Mouse (Mus musculus): ENCODE results near the gene 1700030K09Rik. TPM values are rescaled to one million over a fixed set of nuclear protein-coding genes. Genes with fewer than 3 reads are reported as not detected.

1700030K09Rik gene
- polyA plus RNA-seq, 1 experiment from 2014 or later = 16.2 TPM

GRCm38 (mm10) chr8:72445071-72445470, 1.4 kb downstream of the 1700030K09Rik start:
- Histone ChIP-seq H3K9me3 (ENCODE audit: control insufficient read depth, low read depth, low read length) (no peaks in the 10 kb centered on the region), H3K27me3 (ENCODE audit: control insufficient read depth, insufficient read depth, low read length) (no peaks in the 10 kb centered on the region), H3K4me1 (ENCODE audit: control insufficient read depth, insufficient read depth, low read length) (peaks cover 6% of the 10 kb centered on the region; the same call in 1 of the 2 replicates), H3K27ac (ENCODE audit: low read length) (no peak overlapping the region), H3K4me2 (replicated peaks; ENCODE audit: low read depth, low read length) (no peak overlapping the region), H3K36me3 (ENCODE audit: control insufficient read depth, insufficient read depth, low read length) (peaks cover 12% of the 10 kb centered on the region), H3K4me3 (ENCODE audit: low read depth, low read length) (no peak overlapping the region), H3K9ac (replicated peaks; ENCODE audit: low read depth, low read length) (no peak overlapping the region)
- 95% methylated on average over 6 of the region's 6 CpGs for WGBS
- ATAC-seq (ENCODE audit: insufficient number of reproducible peaks, insufficient read depth, low FRiP score, low read depth) = no peak

GRCm38 (mm10) chr8:72451516-72451915, 7.8 kb downstream of the 1700030K09Rik start:
- Histone ChIP-seq H3K4me1 (ENCODE audit: control insufficient read depth, insufficient read depth, low read length) (no peaks in the 10 kb centered on the region), H3K9me3 (ENCODE audit: control insufficient read depth, low read depth, low read length) (peaks cover 3% of the 10 kb centered on the region; the same call in 1 of the 2 replicates), H3K4me2 (replicated peaks; ENCODE audit: low read depth, low read length) (no peak overlapping the region), H3K27me3 (ENCODE audit: control insufficient read depth, insufficient read depth, low read length) (no peaks in the 10 kb centered on the region), H3K4me3 (ENCODE audit: low read depth, low read length) (no peak overlapping the region), H3K36me3 (ENCODE audit: control insufficient read depth, insufficient read depth, low read length) (peaks cover 49% of the 10 kb centered on the region), H3K27ac (ENCODE audit: low read length) (no peak overlapping the region), H3K9ac (replicated peaks; ENCODE audit: low read depth, low read length) (no peak overlapping the region)
- ATAC-seq (ENCODE audit: insufficient number of reproducible peaks, insufficient read depth, low FRiP score, low read depth) = no peak
- 62% methylated on average over 8 of the region's 8 CpGs for WGBS

DNA sequence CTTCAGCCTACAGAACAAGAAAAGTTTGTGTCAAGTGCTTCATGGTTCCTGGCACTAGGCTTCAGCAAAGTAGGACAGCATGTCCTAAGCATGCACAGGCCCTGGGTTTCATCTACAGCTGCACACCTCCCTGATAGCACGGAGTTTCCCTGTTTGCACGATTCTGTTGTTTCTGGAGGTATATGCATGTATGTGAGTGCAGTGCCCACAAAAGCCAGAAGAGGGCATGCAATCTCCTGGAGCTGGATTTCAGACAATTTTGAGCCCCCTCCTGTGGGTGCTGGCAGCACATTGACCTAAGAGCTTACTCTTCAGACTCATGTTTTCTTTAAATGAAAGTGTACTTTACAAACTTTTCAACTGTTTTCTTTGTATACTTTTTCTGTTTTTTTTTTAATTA, 10.2 kb downstream of the 1700030K09Rik start:
- no peak for ATAC-seq (ENCODE audit: insufficient number of reproducible peaks, insufficient read depth, low FRiP score, low read depth)
- Histone ChIP-seq H3K36me3 (ENCODE audit: control insufficient read depth, insufficient read depth, low read length) (peaks cover 54% of the 10 kb centered on the region), H3K9me3 (ENCODE audit: control insufficient read depth, low read depth, low read length) (peaks cover 3% of the 10 kb centered on the region; the same call in 1 of the 2 replicates), H3K9ac (replicated peaks; ENCODE audit: low read depth, low read length) (no peak overlapping the region), H3K4me2 (replicated peaks; ENCODE audit: low read depth, low read length) (no peak overlapping the region), H3K4me1 (ENCODE audit: control insufficient read depth, insufficient read depth, low read length) (no peaks in the 10 kb centered on the region), H3K4me3 (ENCODE audit: low read depth, low read length) (no peak overlapping the region), H3K27ac (ENCODE audit: low read length) (no peak overlapping the region), H3K27me3 (ENCODE audit: control insufficient read depth, insufficient read depth, low read length) (no peaks in the 10 kb centered on the region)
- WGBS = 95% methylated on average over 2 of the region's 2 CpGs

GRCm38 (mm10) chr8:72455317-72455716, 11.6 kb downstream of the 1700030K09Rik start:
- Histone ChIP-seq H3K27ac (ENCODE audit: low read length) (no peak overlapping the region), H3K36me3 (ENCODE audit: control insufficient read depth, insufficient read depth, low read length) (peaks cover 53% of the 10 kb centered on the region), H3K4me3 (ENCODE audit: low read depth, low read length) (no peak overlapping the region), H3K4me2 (replicated peaks; ENCODE audit: low read depth, low read length) (no peak overlapping the region), H3K9ac (replicated peaks; ENCODE audit: low read depth, low read length) (no peak overlapping the region), H3K4me1 (ENCODE audit: control insufficient read depth, insufficient read depth, low read length) (no peaks in the 10 kb centered on the region), H3K27me3 (ENCODE audit: control insufficient read depth, insufficient read depth, low read length) (no peaks in the 10 kb centered on the region), H3K9me3 (ENCODE audit: control insufficient read depth, low read depth, low read length) (peaks cover 3% of the 10 kb centered on the region; the same call in 1 of the 2 replicates)
- WGBS = 84% methylated on average over 4 of the region's 4 CpGs
- ATAC-seq (ENCODE audit: insufficient number of reproducible peaks, insufficient read depth, low FRiP score, low read depth) = no peak

- H3K9me3 ChIP-seq (ENCODE audit: control insufficient read depth, low read depth, low read length) = peaks cover 3% of the 10 kb centered on the region; the same call in 1 of the 2 replicates
- 94% methylated on average over 3 of the region's 3 CpGs for WGBS
- no peak overlapping the region for H3K27ac ChIP-seq (ENCODE audit: low read length)
- ATAC-seq (ENCODE audit: insufficient number of reproducible peaks, insufficient read depth, low FRiP score, low read depth) = no peak
- H3K4me3 ChIP-seq (ENCODE audit: low read depth, low read length) = no peak overlapping the region
- no peak overlapping the region for H3K4me2 ChIP-seq (replicated peaks; ENCODE audit: low read depth, low read length)
- H3K9ac ChIP-seq (replicated peaks; ENCODE audit: low read depth, low read length) = no peak overlapping the region
- peaks cover 61% of the 10 kb centered on the region for H3K36me3 ChIP-seq (ENCODE audit: control insufficient read depth, insufficient read depth, low read length)
- H3K27me3 ChIP-seq (ENCODE audit: control insufficient read depth, insufficient read depth, low read length) = no peaks in the 10 kb centered on the region
- H3K4me1 ChIP-seq (ENCODE audit: control insufficient read depth, insufficient read depth, low read length) = no peaks in the 10 kb centered on the region
Measured at GRCm38 (mm10) chr8:72457806-72458205, 14.1 kb downstream of the 1700030K09Rik start.

DNA sequence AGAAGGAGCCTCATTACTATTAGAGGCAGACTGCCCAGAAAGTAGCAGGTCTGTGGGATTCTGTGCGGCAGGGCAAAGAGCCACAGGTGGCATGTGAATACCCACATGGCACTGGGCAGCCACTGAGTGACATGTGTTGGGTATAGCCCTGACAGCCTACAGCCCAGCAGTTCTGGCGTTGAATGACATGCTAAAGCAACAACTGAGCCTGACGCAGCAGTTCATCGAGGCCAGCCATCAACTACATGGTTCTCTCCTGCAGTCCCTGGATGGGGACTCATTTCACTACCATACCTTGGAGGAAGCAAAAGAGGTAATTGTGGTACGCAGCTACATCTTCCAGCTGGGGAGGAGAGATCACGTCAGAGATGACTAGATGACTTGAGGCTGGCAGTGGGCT, 14.8 kb downstream of the 1700030K09Rik start:
- H3K9ac ChIP-seq (replicated peaks; ENCODE audit: low read depth, low read length) = no peak overlapping the region
- peaks cover 62% of the 10 kb centered on the region for H3K36me3 ChIP-seq (ENCODE audit: control insufficient read depth, insufficient read depth, low read length)
- ATAC-seq (ENCODE audit: insufficient number of reproducible peaks, insufficient read depth, low FRiP score, low read depth) = no peak
- H3K4me3 ChIP-seq (ENCODE audit: low read depth, low read length) = no peak overlapping the region
- no peaks in the 10 kb centered on the region for H3K4me1 ChIP-seq (ENCODE audit: control insufficient read depth, insufficient read depth, low read length)
- peaks cover 3% of the 10 kb centered on the region; the same call in 1 of the 2 replicates for H3K9me3 ChIP-seq (ENCODE audit: control insufficient read depth, low read depth, low read length)
- WGBS = 82% methylated on average over 6 of the region's 6 CpGs
- H3K27me3 ChIP-seq (ENCODE audit: control insufficient read depth, insufficient read depth, low read length) = no peaks in the 10 kb centered on the region
- H3K4me2 ChIP-seq (replicated peaks; ENCODE audit: low read depth, low read length) = no peak overlapping the region
- H3K27ac ChIP-seq (ENCODE audit: low read length) = no peak overlapping the region

GRCm38 (mm10) chr8:72459881-72460533, 16.3 kb downstream of the 1700030K09Rik start:
- H3K27ac ChIP-seq (ENCODE audit: low read length) = no peak overlapping the region
- no peak overlapping the region for H3K4me2 ChIP-seq (replicated peaks; ENCODE audit: low read depth, low read length)
- ATAC-seq (ENCODE audit: insufficient number of reproducible peaks, insufficient read depth, low FRiP score, low read depth) = no peak
- no peaks in the 10 kb centered on the region for H3K9me3 ChIP-seq (ENCODE audit: control insufficient read depth, low read depth, low read length)
- no peak overlapping the region for H3K4me3 ChIP-seq (ENCODE audit: low read depth, low read length)
- H3K27me3 ChIP-seq (ENCODE audit: control insufficient read depth, insufficient read depth, low read length) = no peaks in the 10 kb centered on the region
- no peaks in the 10 kb centered on the region for H3K4me1 ChIP-seq (ENCODE audit: control insufficient read depth, insufficient read depth, low read length)
- H3K9ac ChIP-seq (replicated peaks; ENCODE audit: low read depth, low read length) = no peak overlapping the region
- H3K36me3 ChIP-seq (ENCODE audit: control insufficient read depth, insufficient read depth, low read length) = peaks cover 64% of the 10 kb centered on the region
- 87% methylated on average over 4 of the region's 4 CpGs for WGBS

DNA sequence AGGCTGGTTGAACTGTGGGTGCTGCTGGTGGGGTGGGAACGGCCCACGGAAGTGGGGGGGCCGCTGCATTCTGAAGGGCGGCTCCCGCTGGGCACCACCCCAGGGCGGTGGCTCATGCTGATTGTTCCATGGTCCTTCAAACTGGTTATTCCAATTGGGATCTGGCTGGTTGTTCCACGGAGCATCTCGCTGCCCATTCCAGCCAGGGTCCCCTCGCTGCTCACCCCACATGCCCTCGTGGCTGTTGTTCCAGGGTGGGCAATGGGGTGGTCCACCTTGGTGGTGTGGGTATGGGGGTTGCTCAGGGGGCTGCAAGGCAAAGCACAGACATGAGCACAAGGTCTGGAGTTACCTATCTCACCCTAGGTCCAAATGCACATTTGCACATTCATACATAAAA, 20.5 kb downstream of the 1700030K09Rik start:
- Histone ChIP-seq H3K27me3 (ENCODE audit: control insufficient read depth, insufficient read depth, low read length) (no peaks in the 10 kb centered on the region), H3K4me3 (ENCODE audit: low read depth, low read length) (no peak overlapping the region), H3K4me1 (ENCODE audit: control insufficient read depth, insufficient read depth, low read length) (no peaks in the 10 kb centered on the region), H3K36me3 (ENCODE audit: control insufficient read depth, insufficient read depth, low read length) (peaks cover 96% of the 10 kb centered on the region), H3K9me3 (ENCODE audit: control insufficient read depth, low read depth, low read length) (no peaks in the 10 kb centered on the region), H3K4me2 (replicated peaks; ENCODE audit: low read depth, low read length) (no peak overlapping the region), H3K27ac (ENCODE audit: low read length) (no peak overlapping the region), H3K9ac (replicated peaks; ENCODE audit: low read depth, low read length) (no peak overlapping the region)
- no peak for ATAC-seq (ENCODE audit: insufficient number of reproducible peaks, insufficient read depth, low FRiP score, low read depth)
- WGBS = 92% methylated on average over 10 of the region's 10 CpGs

DNA sequence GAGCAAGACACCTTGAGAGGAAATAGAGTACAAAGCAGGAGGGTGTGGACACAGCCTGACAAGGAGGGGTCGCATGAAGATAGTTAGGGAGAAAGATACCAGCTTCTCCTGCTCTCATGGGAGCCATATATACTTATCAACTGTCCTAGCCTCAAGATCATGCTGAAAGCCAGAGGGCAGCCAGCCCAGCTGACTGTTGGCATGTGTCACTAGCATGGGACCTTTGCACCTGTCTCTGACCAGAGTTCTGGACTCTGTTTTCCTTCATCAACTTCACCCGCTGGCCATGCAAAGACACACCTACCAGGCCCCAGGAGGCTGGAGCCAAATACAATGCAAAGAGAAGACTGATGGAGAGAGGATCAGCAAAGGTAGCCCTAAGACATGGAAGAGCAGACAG, 25.6 kb downstream of the 1700030K09Rik start:
- Histone ChIP-seq H3K9me3 (ENCODE audit: control insufficient read depth, low read depth, low read length) (no peaks in the 10 kb centered on the region), H3K36me3 (ENCODE audit: control insufficient read depth, insufficient read depth, low read length) (peaks cover 85% of the 10 kb centered on the region), H3K27me3 (ENCODE audit: control insufficient read depth, insufficient read depth, low read length) (no peaks in the 10 kb centered on the region), H3K4me2 (replicated peaks; ENCODE audit: low read depth, low read length) (no peak overlapping the region), H3K9ac (replicated peaks; ENCODE audit: low read depth, low read length) (no peak overlapping the region), H3K4me3 (ENCODE audit: low read depth, low read length) (no peak overlapping the region), H3K4me1 (ENCODE audit: control insufficient read depth, insufficient read depth, low read length) (0 out of 2 replicates have a peak, but pooled peaks cover 2% of the 10 kb centered on the region), H3K27ac (ENCODE audit: low read length) (no peak overlapping the region)
- WGBS = 92% methylated on average over 2 of the region's 2 CpGs
- ATAC-seq (ENCODE audit: insufficient number of reproducible peaks, insufficient read depth, low FRiP score, low read depth) = no peak

Data from stomach, embryonic 14.5 days (tissue).